Mouse (Mus musculus) Muller cell, postnatal 12 days (primary cell): ENCODE data around the gene Pld2.
A peak's percentile ranks its signal among the peaks of the same experiment; 100 is the strongest.
"Not testable (repeated sequence)": the region's sequence is repeated elsewhere in the genome, so short reads cannot be mapped to it uniquely, and the experiment has no call there.

Source experiments
- DNase-seq: peaks from one replicate; pipeline ENCODE4 v3.0.0-alpha.2; 2015; ENCODE audit errors: inconsistent ontology term

The Pld2 gene

GRCm38 (mm10) chr11:70539877-70540587 is at the start of gene Pld2:
TSS of gene Pld2 (plus strand) at chr11:70540064.
- DNase-seq = peak; percentile 97

DNA sequence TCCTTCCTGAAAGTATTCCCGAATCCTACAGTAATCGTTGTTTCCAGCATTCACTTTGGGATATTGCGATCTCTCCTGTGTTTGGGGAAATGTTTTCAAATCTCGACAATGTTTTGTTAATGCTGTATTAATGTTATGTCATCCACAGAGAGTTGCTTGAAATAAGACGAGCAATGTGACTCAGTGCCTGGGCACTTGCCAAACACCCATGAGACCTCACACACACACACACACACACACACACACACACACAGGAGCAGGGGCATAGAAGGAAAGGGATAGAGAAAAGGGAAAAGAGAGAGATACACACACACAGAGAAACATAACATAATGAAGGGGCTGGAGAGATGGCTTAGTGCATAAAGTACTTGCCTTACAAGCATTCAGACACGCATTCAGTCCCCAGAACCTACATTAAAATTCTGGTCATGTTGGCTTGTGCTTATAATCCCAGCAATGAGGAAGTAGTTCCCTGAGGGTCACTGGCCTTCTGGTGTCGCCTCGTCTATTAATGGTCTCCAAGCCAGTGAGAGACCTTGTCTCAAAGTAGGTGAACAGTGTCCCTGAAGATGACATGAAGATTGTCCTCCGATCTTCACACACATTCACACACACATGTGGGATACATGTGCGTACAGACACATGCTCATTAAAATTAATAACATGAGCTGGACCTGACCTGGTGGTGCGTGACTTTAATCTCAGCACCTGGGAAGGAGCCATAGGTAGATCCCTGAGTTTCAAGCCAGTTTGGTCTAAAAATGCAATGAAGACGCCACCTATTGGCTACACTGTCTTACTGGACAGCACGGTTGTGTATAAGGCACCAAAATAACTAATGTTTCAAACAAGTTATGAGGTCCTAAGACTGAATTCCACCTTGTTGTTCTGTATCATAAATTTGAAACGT is 40.0 kb upstream of the Pld2 start:
- no peak for DNase-seq

DNA sequence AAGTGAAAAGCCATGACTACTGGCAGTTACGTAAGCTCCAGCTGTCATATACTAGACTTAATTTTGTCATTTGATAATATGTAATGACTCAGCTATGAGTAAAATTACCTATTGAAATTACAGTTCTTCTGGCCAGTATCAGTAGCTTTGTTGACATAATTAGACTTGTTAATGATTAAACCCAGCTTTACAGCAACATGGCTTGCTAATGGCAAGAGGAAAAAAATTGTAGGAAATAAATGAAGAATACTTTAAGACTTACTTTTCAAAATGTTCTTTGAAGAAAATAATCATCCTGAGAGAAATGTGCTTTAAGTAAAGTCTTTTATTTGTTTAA is 39.4 kb upstream of the Pld2 start:
- DNase-seq = no peak

- DNase-seq = no peak
Observed at GRCm38 (mm10) chr11:70502018-70502417, 37.8 kb upstream of the Pld2 start.

DNA sequence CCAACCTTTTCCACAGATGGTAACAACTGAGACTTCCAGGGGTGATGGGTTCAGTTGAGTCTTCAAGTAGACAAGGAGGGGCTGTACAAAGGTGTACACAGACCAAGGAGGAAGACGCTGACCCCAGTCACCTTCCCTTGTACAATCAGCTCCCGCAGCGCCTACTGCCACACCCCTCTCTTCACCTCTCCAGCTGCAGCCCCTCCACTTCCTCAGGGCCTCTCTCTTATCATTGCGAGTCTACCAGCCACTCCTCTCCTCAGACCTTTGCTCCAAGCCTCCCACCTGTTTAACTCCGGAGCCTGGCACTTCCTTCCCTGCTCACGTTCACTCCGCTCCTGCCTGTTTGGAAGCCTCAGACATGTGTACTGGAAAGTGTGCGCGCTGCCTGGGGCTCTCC is 34.9 kb upstream of the Pld2 start, which contains the start of gene Tm4sf5:
Tm4sf5 (plus strand) TSS at position 275 of the 400 bp plus-strand sequence.
- no peak for DNase-seq

GRCm38 (mm10) chr11:70506385-70506784 is 33.5 kb upstream of the Pld2 start:
- DNase-seq = peak; percentile 45

DNA sequence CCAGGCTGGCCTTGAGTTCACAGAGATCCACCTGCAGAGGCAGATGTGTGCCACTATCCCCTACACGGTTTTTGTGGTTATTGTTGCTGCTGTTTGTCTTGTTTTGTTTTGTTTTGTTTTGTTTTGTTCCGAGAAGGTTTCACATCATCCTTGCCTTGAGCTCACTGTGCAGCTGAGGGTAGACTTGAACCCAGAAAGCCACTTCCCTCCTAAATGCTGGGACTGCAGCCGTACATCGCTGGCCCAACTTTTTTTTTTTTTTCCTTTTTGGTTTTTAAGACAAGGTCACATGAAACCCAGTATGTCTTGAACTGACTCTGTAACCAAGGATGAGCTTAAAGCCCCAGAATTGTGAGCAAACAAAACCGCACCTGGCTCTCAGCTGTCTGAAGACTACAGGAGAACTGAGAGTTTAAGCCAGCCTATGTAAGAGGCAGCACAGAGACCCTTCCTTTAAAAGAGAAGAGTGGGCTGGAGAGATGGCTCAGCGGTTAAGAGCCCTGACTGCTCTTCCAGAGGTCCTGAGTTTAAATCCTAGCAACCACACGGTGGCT is 32.8 kb upstream of the Pld2 start:
- no peak for DNase-seq

- DNase-seq = peak; percentile 37
Observed at GRCm38 (mm10) chr11:70509753-70510564, 29.9 kb upstream of the Pld2 start.

GRCm38 (mm10) chr11:70511242-70511641 is 28.6 kb upstream of the Pld2 start:
- DNase-seq = no peak

GRCm38 (mm10) chr11:70511825-70512224 is 28.0 kb upstream of the Pld2 start:
- DNase-seq = no peak

GRCm38 (mm10) chr11:70512709-70513342 is 27.0 kb upstream of the Pld2 start:
- DNase-seq = no peak

- DNase-seq = no peak
Observed at GRCm38 (mm10) chr11:70513520-70513919, 26.3 kb upstream of the Pld2 start.

GRCm38 (mm10) chr11:70514288-70514687 is 25.6 kb upstream of the Pld2 start, which contains the start of gene Vmo1:
TSS of gene Vmo1 (minus strand) at chr11:70514616.
- DNase-seq = no peak

DNA sequence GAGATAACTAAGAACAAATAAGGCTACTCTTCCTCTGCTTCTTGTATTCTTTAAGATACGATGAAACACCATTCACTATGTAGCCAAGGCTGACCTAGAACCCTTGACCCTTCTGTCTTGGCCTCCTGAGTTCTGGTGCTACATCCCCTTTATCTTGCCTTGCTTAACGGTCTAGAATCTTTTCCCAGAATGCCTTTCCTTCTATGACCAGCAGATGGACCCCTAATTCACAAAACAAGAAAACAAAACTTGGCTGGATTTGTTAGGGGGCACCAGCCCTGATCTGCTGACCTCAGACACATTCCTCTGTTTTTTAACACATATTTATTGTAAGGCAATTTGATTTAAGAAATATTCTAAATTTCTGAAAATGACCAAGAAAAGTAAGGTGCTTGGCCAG is 23.5 kb upstream of the Pld2 start:
- peak; percentile 53 for DNase-seq

- DNase-seq = no peak
Observed at GRCm38 (mm10) chr11:70518436-70518835, 21.4 kb upstream of the Pld2 start.

DNA sequence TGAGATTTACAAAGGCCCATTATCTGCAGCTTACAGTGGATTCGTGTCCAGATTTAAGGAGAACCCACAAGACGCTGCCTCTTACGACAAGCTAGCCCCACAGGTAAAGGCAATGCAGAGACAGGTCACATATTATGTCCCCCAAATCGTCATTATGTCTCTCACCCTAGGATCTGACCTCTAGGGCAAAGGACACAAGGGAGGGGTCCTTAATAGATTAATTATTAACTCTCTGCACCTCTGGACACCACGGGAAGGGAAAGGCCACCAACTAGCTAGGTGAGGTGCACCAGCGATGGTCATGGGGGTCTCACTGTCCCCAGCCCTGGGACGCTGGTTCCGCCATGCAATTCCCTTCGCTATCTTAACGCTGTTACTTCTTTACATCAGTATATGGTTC is 20.9 kb upstream of the Pld2 start, which contains the start of gene Gltpd2:
Gltpd2 (plus strand) TSS at position 274 of the 400 bp plus-strand sequence.
- DNase-seq = no peak

GRCm38 (mm10) chr11:70520178-70520769 is 19.6 kb upstream of the Pld2 start:
- peak; percentile 27 for DNase-seq

DNA sequence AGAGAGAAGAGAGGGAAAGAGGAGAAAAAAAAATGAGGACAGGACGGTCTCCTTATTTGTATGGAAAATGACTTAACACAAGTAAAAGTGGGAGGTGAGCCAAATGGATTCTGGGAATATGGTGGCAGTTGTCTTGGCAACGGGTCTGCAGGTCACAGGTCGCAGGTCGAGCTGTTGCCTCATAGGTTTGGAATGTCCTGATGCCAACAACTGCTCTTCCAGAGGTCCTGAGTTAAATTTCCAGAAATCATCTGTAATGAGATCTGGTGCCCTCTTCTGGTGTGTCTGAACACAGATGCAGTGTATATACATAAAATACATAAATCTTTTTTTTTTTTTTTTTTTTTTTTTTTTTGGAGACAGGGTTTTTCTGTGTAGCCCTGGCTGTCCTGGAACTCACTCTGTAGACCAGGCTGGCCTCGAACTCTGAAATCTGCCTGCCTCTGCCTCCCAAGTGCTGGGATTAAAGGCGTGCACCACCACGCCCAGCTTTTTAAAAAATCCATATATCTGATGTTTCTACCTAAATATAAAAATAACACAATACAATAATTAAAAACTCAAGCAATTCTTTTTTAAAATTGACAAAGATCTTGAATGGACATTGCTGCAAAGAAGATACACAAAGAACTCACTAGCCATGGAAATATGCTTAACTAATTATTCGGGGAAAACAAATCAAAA is 16.4 kb upstream of the Pld2 start:
- DNase-seq = not testable (repeated sequence)

GRCm38 (mm10) chr11:70524782-70525181 is 15.1 kb upstream of the Pld2 start:
- no peak for DNase-seq

- peak; percentile 96 for DNase-seq
Observed at GRCm38 (mm10) chr11:70525184-70525678, 14.6 kb upstream of the Pld2 start, which contains the start of gene Psmb6. TSS of gene Psmb6 (plus strand) at chr11:70525367.
